Mouse (Mus musculus): ENCODE measurements around the gene Scp2.
A peak's percentile ranks its signal among the peaks of the same experiment; 100 is the strongest.

Gene Scp2

DNA sequence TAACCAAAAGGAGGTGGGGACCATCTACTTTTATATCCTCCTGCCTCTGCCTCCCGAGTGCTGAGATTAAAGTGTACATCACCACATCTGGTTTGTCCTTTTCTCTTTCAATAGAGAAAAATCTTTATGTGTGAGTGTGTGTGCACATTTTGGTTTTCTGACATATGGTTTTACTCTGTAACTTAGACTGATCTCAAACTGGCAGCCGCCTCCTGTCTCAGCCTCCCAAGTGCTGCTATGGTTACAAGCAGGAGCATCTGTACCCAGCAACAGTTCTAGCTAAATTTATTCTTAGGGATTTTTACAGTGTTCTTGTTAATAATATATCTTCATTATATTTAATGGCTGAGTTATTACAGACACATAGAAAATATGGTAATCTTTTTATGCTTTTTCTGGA lies 87.6 kb downstream of the Scp2 start:
- DNase-seq: no peak

DNA sequence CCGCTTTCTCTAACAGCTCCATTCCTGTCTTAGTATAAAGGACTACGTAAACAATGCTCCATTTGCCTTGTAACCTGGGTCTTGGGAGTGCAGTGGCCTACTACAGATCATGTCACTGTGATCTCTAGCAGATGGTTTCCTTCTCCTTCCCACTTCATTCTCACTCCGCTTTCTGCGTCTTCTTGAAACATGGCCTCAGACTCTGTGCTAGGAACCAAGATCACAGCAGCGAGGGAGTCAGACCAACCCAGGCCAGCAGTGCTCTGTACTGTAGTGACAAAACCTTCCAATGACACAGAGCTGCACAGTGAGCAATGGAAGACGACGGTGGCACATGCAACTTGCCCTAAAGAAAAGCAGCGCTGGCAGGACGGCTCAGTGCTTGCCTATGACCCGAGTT lies 88.9 kb downstream of the Scp2 start:
- DNase-seq: peak in 1 of 2 experiments; percentile 37

DNA sequence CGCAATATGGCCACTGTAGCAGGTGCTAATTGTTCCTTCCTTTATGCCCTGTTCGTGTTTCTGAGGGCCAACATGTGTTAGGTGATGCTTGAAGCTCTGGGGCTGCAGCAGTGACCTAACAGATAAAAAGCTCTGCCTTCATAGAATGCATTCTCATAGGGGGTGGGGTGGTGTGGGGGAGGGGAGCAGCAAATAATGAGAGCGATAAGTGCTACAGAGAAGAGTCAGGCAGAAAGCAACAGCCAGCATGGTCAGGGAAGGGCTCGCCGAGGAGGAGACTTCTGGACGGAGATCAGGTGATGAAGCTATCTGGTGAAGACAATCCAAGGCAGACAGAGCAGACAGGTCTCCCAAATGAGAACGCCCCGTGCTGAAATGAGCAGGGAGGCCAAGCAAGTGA lies 92.1 kb downstream of the Scp2 start:
- no peak for DNase-seq

DNA sequence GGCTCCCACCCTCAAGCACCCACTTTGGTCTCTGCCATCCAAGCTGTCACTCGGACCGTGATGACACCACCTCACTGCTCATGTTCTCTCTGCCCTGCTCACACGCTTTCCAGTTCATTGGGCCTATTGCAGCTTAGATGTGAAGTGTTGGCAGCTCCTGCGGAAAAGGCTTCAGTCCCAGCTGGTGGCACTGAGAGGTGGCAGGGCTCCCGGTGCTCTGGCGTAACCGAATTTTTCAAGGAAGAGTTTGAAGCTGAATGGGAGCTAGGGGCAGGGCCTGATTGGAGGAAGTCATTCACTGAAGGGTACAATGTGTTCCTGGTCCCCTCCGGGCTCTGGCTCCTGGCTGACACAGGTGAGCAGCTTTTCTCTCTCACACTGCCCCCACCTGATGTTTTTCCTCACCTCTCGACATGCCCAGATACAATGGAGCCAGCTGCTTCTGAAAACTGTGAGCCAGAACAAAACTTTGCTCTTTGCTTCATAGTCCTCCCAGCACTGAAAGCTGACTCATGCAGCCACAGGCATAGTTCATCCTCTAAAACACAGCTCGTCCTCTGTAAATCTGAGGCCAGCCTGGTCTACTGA lies 93.0 kb downstream of the Scp2 start:
- DNase-seq: no peak

DNA sequence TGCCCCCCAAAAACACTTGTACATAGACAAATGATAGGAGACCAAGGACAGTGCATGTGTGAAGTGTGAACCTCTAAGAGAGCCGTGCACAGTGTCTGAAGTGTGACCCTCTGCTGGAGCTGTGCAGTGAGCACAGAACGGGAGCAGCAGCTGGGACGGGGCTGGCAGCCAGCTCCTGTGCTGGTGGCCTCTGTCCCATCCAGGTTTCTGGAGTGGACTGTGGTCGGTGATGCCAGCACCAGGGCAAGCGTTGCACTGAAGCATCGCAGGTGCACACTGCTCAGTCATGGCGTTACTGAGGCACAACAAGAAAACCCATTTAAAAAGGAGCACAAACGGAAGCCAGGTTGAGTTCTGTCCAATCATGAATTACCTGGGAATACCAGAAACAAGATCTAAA lies 98.7 kb downstream of the Scp2 start:
- no peak for DNase-seq

DNA sequence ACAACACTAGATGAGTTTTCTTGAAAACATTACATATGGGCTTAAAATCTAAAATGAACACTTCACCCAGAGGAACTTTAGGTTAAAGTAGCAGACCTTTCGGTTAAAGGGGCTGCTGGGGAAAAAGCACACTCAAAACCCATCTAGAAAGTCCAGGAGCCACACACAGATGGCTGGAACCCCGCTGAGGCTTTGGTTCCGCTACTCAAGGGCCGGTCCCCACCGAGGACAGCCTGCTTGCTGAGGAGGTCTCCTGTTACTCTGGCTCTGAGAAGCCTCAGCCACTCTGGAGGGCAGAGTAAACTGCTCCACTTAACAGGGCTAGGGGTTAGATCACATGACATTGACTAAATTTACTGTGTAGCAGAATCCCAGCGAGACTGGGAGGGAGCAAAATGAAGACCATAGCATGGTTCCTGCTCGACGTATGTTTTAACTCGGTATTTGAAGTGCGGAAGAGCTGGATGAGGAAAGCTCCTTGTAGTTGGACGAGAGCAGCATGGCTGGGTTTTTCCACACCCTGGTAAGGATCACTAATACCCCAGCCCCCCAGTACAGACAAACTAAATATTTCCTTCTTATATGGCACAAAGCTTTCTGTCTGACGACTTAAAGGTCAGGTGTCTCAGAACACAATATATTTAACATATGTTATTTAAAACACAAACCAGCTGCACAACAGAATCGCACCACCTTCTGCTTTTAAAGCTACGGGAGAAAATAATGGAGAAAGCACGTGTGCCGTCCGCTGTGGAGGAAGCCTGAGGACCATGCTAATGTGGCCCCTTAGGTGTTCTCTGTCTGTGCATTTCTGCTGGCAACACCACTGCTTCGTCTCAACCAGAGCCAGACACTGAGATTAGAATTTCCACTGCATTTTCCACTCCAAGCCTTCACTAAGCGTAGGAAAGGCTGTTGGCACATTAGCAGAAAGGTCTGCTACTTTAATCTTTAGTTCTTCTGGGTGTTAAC lies 99.4 kb downstream of the Scp2 start:
- DNase-seq: no peak

DNA sequence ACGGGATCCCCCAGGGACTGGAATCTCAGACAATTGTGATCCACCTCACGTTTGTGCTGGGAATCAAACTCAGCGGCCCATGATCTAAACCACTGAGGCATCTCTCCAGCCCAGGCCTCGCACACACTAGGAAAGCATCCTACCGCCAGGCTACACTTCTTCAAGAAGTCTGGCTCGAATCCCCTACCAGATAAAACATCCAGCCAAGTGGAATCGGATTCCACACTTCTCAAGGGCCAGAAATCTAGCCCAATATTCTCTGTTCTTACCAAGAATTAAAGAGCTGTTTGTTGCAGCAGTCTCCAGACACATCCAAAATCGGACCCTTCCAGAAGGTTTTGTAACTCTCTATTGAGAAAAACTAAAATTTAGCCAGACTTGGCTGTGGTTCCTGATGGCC lies 107.8 kb downstream of the Scp2 start:
- DNase-seq: no peak

DNA sequence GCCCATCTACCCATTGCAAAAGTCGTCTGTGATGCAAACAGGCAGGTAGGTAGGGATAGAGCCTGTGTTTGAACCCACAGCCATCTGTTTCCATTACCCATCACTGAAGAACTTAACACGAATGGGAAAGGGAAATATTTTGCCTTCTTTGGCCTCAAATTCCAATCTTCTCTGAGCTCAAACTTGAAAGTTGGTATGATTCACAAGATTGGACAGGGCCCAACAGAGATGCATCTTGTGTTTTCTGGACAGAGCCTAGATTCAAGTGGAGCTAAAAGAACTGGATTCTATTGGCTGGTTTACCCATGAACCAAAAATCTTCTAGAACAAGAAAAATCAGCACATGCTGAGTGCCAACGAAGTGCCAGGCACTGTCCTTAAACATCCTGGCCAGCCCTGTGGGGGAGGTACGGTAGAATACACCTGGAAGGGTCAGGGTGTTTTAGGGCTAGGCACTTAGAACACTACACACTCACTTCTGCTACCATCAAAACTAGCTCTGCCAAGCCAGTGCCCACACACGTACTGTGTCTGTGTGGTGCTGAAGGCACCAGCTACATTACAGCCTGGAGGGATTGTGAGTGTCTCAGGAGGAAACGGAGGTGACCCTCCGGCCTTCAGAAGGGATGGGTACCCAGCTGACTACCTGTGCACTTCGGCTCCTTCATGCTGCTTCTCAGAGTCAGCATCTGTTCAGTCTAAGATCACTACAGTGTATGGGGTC lies 111.6 kb downstream of the Scp2 start:
- no peak for DNase-seq

DNA sequence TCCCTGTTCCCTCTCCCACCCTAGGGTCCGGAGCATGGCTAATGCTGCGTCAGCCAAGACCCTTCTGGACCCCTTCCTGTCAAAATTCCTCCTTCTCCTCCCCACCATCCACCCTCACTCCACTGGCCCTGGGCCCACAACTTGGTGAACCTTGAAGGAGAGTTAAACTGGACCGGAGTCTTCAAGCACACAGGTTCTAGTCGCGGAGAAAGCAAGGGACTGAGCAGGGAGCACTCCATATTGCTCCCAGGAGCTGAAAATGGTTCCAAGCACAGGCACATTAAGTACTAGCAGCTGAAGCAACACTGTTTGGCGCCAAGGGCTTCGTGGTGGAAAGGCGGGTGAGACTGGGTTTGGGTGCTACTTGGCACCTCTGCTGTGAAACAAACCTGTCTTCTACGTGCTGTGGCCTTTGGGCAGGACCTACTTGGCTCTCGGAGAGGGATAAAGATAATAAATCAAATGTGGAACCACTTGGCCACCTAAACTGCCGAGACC lies 112.4 kb downstream of the Scp2 start:
- DNase-seq: no peak

DNA sequence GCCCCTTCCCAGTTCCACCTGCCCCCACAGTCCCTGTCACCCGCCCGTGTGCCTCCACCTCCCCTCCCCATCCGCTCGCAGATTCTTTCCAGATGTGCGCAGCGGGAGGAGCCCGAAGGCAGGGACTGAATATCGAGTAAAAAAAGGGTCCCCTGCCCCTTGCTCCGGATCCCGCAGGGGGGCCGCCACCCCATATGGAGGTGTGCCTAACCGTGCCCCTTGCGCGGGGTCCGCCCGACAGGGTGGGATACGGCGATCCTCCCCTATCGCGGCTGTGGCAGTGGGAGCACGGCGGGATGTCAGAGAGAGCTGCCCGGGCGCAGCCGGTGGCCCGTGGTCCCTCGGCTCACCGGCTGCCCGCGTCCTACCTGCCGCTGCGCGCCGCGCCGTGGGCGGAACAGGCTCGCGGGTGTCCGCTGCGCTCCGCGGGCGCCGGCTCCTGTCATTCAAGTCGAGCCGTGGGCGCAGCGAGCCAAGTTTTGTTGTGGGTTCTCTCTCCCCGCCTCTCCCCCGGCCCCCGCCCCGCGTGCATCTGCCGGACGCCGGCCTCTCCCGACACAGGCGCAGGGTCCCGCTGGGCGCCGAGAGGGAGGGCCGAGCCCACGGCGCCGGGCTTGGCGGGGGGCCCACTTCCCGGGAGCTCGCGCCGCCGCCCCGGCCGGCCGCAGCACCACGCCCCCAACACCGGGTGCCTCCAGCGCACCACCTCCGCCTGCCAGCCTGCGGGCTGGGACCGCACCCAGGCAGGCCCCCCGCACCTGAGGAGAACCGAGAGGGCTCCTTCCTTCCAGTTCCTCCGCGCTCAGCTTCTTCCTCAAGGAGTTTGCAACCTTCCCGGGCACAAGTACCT lies 113.1 kb downstream of the Scp2 start:
- peak; percentile 58 to 76 for DNase-seq

DNA sequence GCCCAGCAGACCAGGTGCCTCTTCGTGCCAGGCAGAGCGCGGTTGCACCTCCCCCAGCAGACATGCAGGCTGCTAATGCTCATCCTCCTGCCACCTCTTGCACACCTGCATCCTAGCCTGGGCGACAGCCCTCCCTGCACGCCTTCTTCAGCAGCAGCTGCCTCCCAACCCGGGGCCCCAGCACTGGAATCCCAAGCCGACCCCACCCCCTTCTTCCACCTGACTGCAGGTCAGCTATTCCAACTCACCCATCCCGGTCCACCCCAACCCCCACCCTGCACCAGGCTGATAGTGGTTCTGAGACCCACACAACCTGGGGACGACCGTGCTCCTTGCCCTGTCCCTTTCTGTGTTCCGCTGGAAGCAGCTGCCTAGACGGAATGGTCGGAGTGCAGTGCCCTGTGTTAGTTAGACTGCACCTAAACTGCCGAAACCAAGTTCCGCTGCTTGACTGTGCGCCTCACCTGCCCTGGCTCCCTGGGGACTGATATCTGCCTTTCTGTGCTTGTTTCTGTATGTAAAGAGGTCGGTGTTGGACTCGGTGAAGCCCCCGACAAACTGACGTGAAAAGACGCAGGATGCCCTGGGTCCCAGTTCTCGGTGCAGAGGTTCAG lies 113.8 kb downstream of the Scp2 start:
- DNase-seq: no peak

DNA sequence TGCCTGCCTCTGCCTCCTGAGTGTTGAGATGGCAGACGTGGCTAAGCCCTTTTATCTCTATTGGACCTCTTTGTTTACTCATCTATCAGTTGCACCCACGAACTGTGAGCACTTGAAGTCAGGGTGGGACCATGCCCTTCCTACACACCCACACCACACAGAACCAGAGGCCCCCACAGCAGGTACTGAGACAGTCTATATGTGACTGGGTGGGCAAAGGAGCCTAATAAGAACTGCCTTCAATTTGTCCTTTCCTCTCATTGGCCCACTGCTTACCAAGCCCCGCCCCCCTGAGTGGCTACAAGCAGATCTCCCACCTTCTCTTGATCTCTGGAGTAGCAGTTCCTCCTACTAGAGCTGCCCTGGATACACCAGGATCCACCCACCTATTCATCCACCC lies 118.6 kb downstream of the Scp2 start:
- no peak for DNase-seq

DNA sequence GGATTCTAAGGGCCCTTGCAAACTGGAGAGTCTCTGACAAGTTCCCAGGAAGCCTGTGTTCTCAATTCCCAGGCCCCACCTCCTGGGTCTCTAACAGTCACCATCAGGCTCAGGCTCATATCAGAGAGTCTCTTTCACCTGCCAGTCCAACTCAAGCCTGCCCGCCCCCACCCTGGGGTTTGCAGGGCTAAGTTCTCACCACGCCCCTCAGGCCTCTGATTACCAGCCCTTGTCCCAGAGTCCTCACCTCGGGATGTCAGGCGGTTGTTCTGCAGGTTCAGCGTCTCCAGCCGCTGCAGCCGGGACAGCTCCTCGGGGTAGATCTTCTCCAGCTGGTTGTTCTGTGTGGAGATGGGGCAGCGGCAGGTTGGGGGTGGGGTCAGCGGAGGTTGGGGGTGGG lies 119.5 kb downstream of the Scp2 start:
- peak; percentile 58 to 82 for DNase-seq

DNA sequence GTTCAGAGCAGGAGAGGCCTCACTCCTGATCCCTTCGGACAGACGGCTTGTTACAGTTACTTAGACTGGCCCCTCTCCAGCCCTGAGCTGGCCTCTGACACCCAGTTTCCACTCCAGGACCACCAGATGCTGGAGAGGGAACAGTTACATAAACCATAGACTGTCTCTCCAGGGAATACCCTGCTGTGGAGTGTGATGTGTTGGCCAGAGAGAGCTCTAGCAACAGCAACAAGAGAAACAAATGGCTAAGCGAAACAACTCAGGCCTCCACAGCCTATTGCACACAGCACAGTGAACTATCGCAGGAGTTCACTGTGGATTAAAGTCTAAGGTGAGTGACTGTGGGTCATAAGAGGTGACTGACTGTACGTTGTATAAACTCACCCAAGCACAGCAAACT lies 120.2 kb downstream of the Scp2 start:
- DNase-seq: peak; percentile 45 to 75

DNA sequence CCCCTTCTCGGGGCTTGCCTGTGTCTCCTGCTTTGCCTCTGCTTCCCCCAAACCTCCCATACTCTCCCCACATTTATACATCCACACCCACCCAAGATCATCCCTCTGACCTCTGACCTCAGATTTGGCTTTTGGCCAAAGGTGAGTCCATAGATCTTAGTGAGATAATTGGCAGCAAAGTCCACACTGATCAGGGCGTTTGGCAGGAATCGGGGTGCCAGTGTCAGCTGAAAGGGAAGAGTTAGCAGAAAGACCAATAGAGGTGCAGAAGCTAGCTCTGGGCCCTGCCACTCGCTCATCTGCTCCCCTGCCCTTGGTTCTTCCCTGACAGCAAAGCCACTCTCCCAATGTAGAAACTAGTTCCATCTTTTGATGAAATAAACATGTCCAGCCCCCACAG lies 121.6 kb downstream of the Scp2 start:
- no peak for DNase-seq

DNA sequence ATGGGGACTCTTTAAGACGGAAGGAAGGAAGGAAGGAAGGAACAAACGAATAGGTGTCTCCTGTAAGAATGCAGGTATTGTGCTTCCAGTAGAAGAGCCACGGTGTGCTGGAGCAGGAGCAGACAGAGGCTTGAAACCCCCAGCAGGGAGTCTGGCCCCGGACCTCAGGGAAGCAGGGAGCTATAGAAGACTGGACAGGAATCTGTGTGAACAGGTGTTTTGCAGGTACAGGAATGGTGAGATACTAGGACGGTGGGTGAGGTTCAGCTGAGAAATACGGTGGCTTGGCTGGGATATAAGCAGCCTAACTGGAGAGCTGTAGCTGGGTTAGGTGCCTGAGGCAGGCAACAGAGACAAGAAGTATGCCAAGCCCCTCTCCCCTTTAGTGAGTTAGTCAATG lies 124.6 kb downstream of the Scp2 start:
- DNase-seq: no peak

DNA sequence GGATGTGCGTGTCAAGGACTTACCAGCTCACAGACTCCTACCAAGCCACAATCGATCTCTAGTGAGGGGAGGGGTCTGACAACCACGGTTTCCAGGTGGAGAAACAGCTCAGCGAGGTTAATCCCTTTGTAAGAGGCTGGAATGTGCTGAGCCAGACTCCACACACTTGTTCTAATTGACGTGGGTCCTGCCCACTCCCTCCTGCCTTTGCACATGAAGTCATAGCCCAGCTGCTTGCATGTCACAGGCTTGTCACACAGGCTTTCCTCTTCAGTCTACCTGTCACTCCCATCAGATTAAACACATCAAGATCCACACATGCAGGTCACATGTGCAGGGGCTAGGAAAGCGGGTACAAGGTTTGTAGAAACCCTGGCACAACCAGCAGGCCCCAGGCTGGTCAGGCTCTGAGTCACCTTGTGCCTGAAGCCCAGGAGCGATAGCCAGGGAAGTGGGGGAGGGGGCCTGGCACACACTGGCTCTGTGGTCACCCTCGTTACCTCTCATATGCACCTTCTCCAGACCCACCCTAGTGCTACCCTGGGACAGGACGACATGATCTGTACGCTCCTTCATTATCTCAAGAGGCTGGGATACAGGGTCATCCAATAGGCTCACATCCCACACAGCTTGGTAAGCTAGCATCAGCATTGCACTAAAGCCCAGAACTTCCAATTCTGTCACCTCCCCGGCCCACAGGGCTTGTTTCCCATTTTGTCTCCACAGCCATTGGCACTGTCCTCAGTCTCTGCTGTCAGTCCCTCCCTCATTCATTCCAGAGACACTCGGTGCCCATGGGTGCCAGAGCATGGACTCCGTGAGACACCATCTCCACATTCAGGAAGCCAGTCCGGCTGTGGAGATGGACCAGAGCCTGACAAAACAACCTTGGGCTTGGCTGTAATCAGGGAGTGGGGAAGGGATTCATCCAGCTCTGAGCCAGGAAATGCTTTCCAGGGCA lies 125.6 kb downstream of the Scp2 start:
- no peak for DNase-seq

DNA sequence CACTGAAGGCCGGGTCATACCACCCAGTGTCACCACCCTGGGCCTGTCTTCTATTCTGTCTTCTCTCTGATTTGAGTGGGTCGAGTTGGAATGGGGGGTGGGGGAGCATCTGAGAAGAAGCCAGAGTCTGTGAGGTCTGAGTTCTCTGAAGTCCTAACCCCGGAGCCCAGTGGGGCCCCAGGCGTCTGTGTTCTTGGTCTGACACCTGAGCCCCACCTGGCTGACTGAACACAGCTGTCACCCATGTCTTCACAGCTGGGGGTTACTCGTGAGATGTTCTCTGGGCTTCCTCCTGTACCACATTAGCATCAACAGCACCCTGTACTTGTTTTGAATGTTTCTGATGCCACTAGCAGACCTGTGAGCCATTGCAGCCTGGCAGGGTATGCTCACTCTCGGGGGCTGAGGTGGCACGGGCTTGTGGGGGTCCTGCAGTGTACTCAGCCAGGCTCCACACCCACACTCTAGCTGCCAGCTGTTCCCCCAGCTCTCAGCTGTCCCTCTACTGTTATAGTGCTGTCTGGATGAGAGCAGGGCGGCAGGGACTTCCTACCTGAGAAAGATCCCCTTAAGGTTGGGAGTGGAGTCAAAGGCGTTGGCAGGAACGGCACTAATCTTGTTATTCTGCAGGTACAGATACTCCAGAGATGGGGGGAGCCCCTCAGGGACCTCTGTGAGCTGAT lies 126.4 kb downstream of the Scp2 start:
- no peak for DNase-seq

DNA sequence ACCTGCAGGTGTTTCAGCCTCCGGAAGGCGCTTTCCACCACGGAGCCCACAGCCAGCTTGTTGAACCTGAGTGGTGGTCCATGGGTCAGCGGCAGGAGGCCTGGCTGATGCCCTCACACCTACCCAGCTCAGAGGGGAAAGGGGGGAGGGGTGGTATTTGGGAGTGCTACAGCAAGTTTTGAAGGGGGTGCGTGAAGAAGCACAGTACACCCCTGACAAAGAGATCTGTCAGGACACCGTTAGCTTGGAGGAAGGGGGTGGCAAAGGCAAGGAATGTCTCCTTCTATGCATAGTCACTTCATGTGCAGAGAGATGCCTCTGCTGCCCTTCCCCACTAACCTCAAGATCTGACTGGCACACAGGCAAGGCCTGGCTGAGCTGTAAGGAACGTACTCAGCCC lies 127.0 kb downstream of the Scp2 start:
- DNase-seq: no peak

DNA sequence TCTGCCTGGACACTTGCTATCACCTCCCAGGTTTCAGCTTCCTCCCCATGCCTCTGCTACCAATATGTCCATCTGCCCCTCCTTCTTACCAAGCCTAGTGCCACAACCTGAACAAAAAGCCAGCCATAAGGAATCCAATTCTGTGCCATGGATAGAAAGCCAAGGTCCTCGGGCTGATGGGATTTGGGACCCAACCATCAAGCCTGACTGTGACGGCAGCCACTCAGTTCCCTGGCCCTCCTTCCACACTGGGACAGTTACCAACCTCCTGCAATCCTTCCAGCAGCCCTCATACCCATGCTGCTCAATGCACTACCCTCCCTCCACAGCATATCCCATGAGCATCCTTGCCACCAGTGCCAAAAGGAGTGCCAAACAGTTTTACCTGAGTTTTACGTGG lies 128.5 kb downstream of the Scp2 start:
- DNase-seq: no peak

All from lung, postnatal 4 days (tissue).